Mouse (Mus musculus) C2C12 (cell line): ENCODE data around the gene Bcat2.

Source experiments
- CTCF ChIP-seq: IDR thresholded peaks from one replicate; pipeline ENCODE4 v1.5.1; 2011; ENCODE audit not compliant: control insufficient read depth, insufficient read depth, insufficient read length
- MAX ChIP-seq: IDR thresholded peaks from one replicate; pipeline ENCODE4 v1.6.1; 2011; ENCODE audit warnings: mild to moderate bottlenecking, control low read depth
- USF1 ChIP-seq: IDR thresholded peaks from one replicate; pipeline ENCODE4 v1.6.1; 2011; ENCODE audit warnings: low read depth, mild to moderate bottlenecking, control low read depth, moderate library complexity

- no peak for TF ChIP-seq CTCF
- TF ChIP-seq MAX, result no peak
- no peak for TF ChIP-seq USF1
Measured at GRCm38 (mm10) chr7:45605704-45606289, 35.8 kb downstream of the Bcat2 start.
